Mouse (Mus musculus) kidney, adult 2 months (tissue): ENCODE results near the gene Zfp704. TPM values are rescaled to one million over a fixed set of nuclear protein-coding genes. Genes with fewer than 3 reads are reported as not detected.

ENCODE experiments used
- DNase-seq: peaks from one replicate; pipeline ENCODE4 v3.0.0; 2021
- H3K27ac ChIP-seq: fragments of 200-500 bp; 2 replicates; pipeline ENCODE4 v1.5.1; 2012; ENCODE audit warnings: low read depth, low read length, control low read depth, inconsistent platforms; ENCODE audit not compliant: insufficient read depth
- H3K27me3 ChIP-seq: fragments of 200-500 bp; replicated peaks from 2 replicates; pipeline ENCODE4 v1.6.1; 2012; ENCODE audit warnings: mild to moderate bottlenecking, moderate library complexity, low read length, inconsistent platforms; ENCODE audit not compliant: control insufficient read depth, insufficient read depth
- H3K36me3 ChIP-seq: fragments of 200-500 bp; 2 replicates; pipeline ENCODE4 v1.6.1; 2012; ENCODE audit warnings: mild to moderate bottlenecking, moderate library complexity, low read length, inconsistent platforms; ENCODE audit not compliant: control insufficient read depth, insufficient read depth
- H3K4me1 ChIP-seq: fragments of 200-500 bp; 2 replicates; pipeline ENCODE4 v1.6.1; 2011; ENCODE audit warnings: low read length; ENCODE audit not compliant: control insufficient read depth, insufficient read depth
- H3K4me3 ChIP-seq: fragments of 200-500 bp; 2 replicates; pipeline ENCODE4 v1.5.1; 2011; ENCODE audit warnings: mild to moderate bottlenecking, low read depth, low read length, control low read depth; ENCODE audit not compliant: insufficient read depth
- CTCF ChIP-seq: fragments of 200-500 bp; conservative IDR thresholded peaks from 2 replicates; pipeline ENCODE4 v1.5.1; 2011; ENCODE audit warnings: low read depth, mild to moderate bottlenecking, control low read depth, low read length, moderate library complexity, mixed read lengths; ENCODE audit not compliant: insufficient read depth, insufficient read length
- POLR2A ChIP-seq: fragments of 200-500 bp; IDR thresholded peaks from one replicate; pipeline ENCODE4 v1.6.1; 2011; ENCODE audit warnings: low read depth, low read length, control low read depth
- WGBS: fragments of 180-500 bp; shearing (Covaris S2); methylation state at CpG from one replicate; pipeline ENCODE4 v1.1.7; 2018; 5-methylcytosine and 5-hydroxymethylcytosine counted together
- polyA plus RNA-seq: library from polyadenylated mRNA; depleted of rRNA; stranded (reverse); fragments of >200 nt; gene quantifications from 2 replicates; pipeline ENCODE4 v1.2.3, GENCODE M21; 2012

Gene Zfp704
- polyA plus RNA-seq, 1 experiment: 11.3 TPM

- Histone ChIP-seq H3K4me3 (no peak overlapping the region), H3K27me3 (no peaks in the 10 kb centered on the region), H3K4me1 (no peaks in the 10 kb centered on the region), H3K27ac (no peak overlapping the region), H3K36me3 (no peaks in the 10 kb centered on the region; the same call in 1 of the 2 replicates)
- DNase-seq: no peak
- WGBS: 85% methylated on average over 7 of the region's 7 CpGs
- TF ChIP-seq POLR2A (no peak), CTCF (no peak)
These were observed 160.5 kb downstream of the Zfp704 start for GRCm38 (mm10) chr3:9449261-9450007.

GRCm38 (mm10) chr3:9448541-9448940 lies 161.3 kb downstream of the Zfp704 start:
- TF ChIP-seq CTCF: no peak
- TF ChIP-seq POLR2A: no peak
- WGBS: 97% methylated on average over 5 of the region's 5 CpGs
- no peak for DNase-seq

GRCm38 (mm10) chr3:9444558-9444957 lies 165.3 kb downstream of the Zfp704 start:
- no peaks in the 10 kb centered on the region for H3K27me3 ChIP-seq
- H3K4me3 ChIP-seq: no peak overlapping the region
- no peak for DNase-seq
- no peaks in the 10 kb centered on the region for H3K4me1 ChIP-seq
- 48% methylated on average over 5 of the region's 5 CpGs for WGBS
- no peak overlapping the region for H3K27ac ChIP-seq
- TF ChIP-seq POLR2A: no peak
- no peak for TF ChIP-seq CTCF
- H3K36me3 ChIP-seq: no peaks in the 10 kb centered on the region; the same call in 1 of the 2 replicates

More at GRCm38 (mm10) chr3:9448541-9448940, 161.3 kb downstream of the Zfp704 start:
- Histone ChIP-seq H3K36me3 (no peaks in the 10 kb centered on the region; the same call in 1 of the 2 replicates), H3K27me3 (no peaks in the 10 kb centered on the region), H3K4me1 (no peaks in the 10 kb centered on the region), H3K27ac (no peak overlapping the region), H3K4me3 (no peak overlapping the region)

GRCm38 (mm10) chr3:9443981-9444380 lies 165.9 kb downstream of the Zfp704 start:
- no peak for TF ChIP-seq POLR2A
- TF ChIP-seq CTCF: no peak
- Histone ChIP-seq H3K27me3 (no peaks in the 10 kb centered on the region), H3K36me3 (no peaks in the 10 kb centered on the region; the same call in 1 of the 2 replicates), H3K27ac (no peak overlapping the region), H3K4me1 (no peaks in the 10 kb centered on the region), H3K4me3 (no peak overlapping the region)
- no peak for DNase-seq
- 97% methylated on average over 7 of the region's 7 CpGs for WGBS

- Histone ChIP-seq H3K27ac (no peak overlapping the region), H3K27me3 (no peaks in the 10 kb centered on the region), H3K4me1 (no peaks in the 10 kb centered on the region), H3K4me3 (no peak overlapping the region), H3K36me3 (no peaks in the 10 kb centered on the region; the same call in 1 of the 2 replicates)
- no peak for DNase-seq
- TF ChIP-seq POLR2A: no peak
- TF ChIP-seq CTCF: no peak
- WGBS: 80% methylated on average over 2 of the region's 2 CpGs
These were observed 166.4 kb downstream of the Zfp704 start for GRCm38 (mm10) chr3:9443476-9443875.

- no peak overlapping the region for H3K4me3 ChIP-seq
- WGBS: 92% methylated on average over 27 of the region's 27 CpGs
- TF ChIP-seq POLR2A (no peak), CTCF (no peak)
- no peaks in the 10 kb centered on the region; the same call in 1 of the 2 replicates for H3K36me3 ChIP-seq
- no peaks in the 10 kb centered on the region for H3K27me3 ChIP-seq
- H3K27ac ChIP-seq: no peak overlapping the region
- no peaks in the 10 kb centered on the region for H3K4me1 ChIP-seq
- DNase-seq: no peak
These were observed 168.0 kb downstream of the Zfp704 start for GRCm38 (mm10) chr3:9441566-9442540.
